Mouse (Mus musculus): ENCODE results near the gene Soga1. TPM values are rescaled to one million over a fixed set of nuclear protein-coding genes. Genes with fewer than 3 reads are reported as not detected.

Gene Soga1
- polyA plus RNA-seq, 1 experiment from 2014 or later: 1.2 TPM

- Histone ChIP-seq H3K36me3 (ENCODE audit: control insufficient read depth, insufficient read depth, low read length) (no peaks in the 10 kb centered on the region), H3K4me3 (ENCODE audit: low read length) (no peak overlapping the region), H3K27ac (ENCODE audit: low read length) (peak overlapping the region; percentile 15; the same call in 1 of the 2 replicates), H3K4me1 (ENCODE audit: control insufficient read depth, insufficient read depth, low read length) (peaks cover 64% of the 10 kb centered on the region), H3K4me2 (ENCODE audit: low read depth, low read length) (0 out of 2 replicates have a peak overlapping the region, but pooled peaks have one; percentile 80), H3K9me3 (ENCODE audit: control insufficient read depth, low read length) (no peaks in the 10 kb centered on the region), H3K27me3 (replicated peaks; ENCODE audit: control insufficient read depth, insufficient read depth, low read length) (no peaks in the 10 kb centered on the region), H3K9ac (ENCODE audit: low read depth, low read length) (peak overlapping the region; percentile 45; the same call in 1 of the 2 replicates)
- 77% methylated on average over 3 of the region's 3 CpGs for WGBS
- no peak for ATAC-seq
These were observed 3.8 kb downstream of the Soga1 start for GRCm38 (mm10) chr2:157075226-157075625.

- Histone ChIP-seq H3K4me2 (ENCODE audit: low read depth, low read length) (no peak overlapping the region), H3K4me1 (ENCODE audit: control insufficient read depth, insufficient read depth, low read length) (peaks cover 66% of the 10 kb centered on the region), H3K9me3 (ENCODE audit: control insufficient read depth, low read length) (no peaks in the 10 kb centered on the region), H3K9ac (ENCODE audit: low read depth, low read length) (0 out of 2 replicates have a peak overlapping the region, but pooled peaks have one; percentile 2), H3K36me3 (ENCODE audit: control insufficient read depth, insufficient read depth, low read length) (no peaks in the 10 kb centered on the region), H3K27me3 (replicated peaks; ENCODE audit: control insufficient read depth, insufficient read depth, low read length) (no peaks in the 10 kb centered on the region), H3K4me3 (ENCODE audit: low read length) (no peak overlapping the region), H3K27ac (ENCODE audit: low read length) (peak overlapping the region; percentile 44; the same call in 1 of the 2 replicates)
- 63% methylated on average over 5 of the region's 5 CpGs for WGBS
- no peak for ATAC-seq
These were observed 4.3 kb downstream of the Soga1 start for GRCm38 (mm10) chr2:157074772-157075171.

GRCm38 (mm10) chr2:157074186-157074724 is 4.8 kb downstream of the Soga1 start:
- 0 out of 2 replicates have a peak overlapping the region, but pooled peaks have one; percentile 2 for H3K9ac ChIP-seq (ENCODE audit: low read depth, low read length)
- no peaks in the 10 kb centered on the region for H3K27me3 ChIP-seq (replicated peaks; ENCODE audit: control insufficient read depth, insufficient read depth, low read length)
- H3K4me1 ChIP-seq (ENCODE audit: control insufficient read depth, insufficient read depth, low read length): peaks cover 69% of the 10 kb centered on the region
- no peak for ATAC-seq
- H3K9me3 ChIP-seq (ENCODE audit: control insufficient read depth, low read length): no peaks in the 10 kb centered on the region
- peak overlapping the region; percentile 44 for H3K27ac ChIP-seq (ENCODE audit: low read length)
- H3K4me2 ChIP-seq (ENCODE audit: low read depth, low read length): no peak overlapping the region
- WGBS: 71% methylated on average over 9 of the region's 9 CpGs
- H3K4me3 ChIP-seq (ENCODE audit: low read length): no peak overlapping the region
- no peaks in the 10 kb centered on the region for H3K36me3 ChIP-seq (ENCODE audit: control insufficient read depth, insufficient read depth, low read length)

- peaks cover 76% of the 10 kb centered on the region for H3K4me1 ChIP-seq (ENCODE audit: control insufficient read depth, insufficient read depth, low read length)
- ATAC-seq: no peak
- H3K27me3 ChIP-seq (replicated peaks; ENCODE audit: control insufficient read depth, insufficient read depth, low read length): no peaks in the 10 kb centered on the region
- H3K4me3 ChIP-seq (ENCODE audit: low read length): no peak overlapping the region
- H3K27ac ChIP-seq (ENCODE audit: low read length): peak overlapping the region; percentile 44
- H3K36me3 ChIP-seq (ENCODE audit: control insufficient read depth, insufficient read depth, low read length): no peaks in the 10 kb centered on the region
- 56% methylated on average over 9 of the region's 9 CpGs for WGBS
- H3K9me3 ChIP-seq (ENCODE audit: control insufficient read depth, low read length): no peaks in the 10 kb centered on the region
- no peak overlapping the region for H3K9ac ChIP-seq (ENCODE audit: low read depth, low read length)
- no peak overlapping the region for H3K4me2 ChIP-seq (ENCODE audit: low read depth, low read length)
These were observed 5.5 kb downstream of the Soga1 start for GRCm38 (mm10) chr2:157073378-157074052.

GRCm38 (mm10) chr2:157072316-157072990 is 6.6 kb downstream of the Soga1 start:
- no peak overlapping the region for H3K4me3 ChIP-seq (ENCODE audit: low read length)
- H3K27me3 ChIP-seq (replicated peaks; ENCODE audit: control insufficient read depth, insufficient read depth, low read length): no peaks in the 10 kb centered on the region
- peaks cover 77% of the 10 kb centered on the region for H3K4me1 ChIP-seq (ENCODE audit: control insufficient read depth, insufficient read depth, low read length)
- no peak overlapping the region for H3K4me2 ChIP-seq (ENCODE audit: low read depth, low read length)
- no peak for ATAC-seq
- H3K36me3 ChIP-seq (ENCODE audit: control insufficient read depth, insufficient read depth, low read length): no peaks in the 10 kb centered on the region
- H3K9ac ChIP-seq (ENCODE audit: low read depth, low read length): no peak overlapping the region
- H3K27ac ChIP-seq (ENCODE audit: low read length): peak overlapping the region; percentile 33; the same call in 1 of the 2 replicates
- no peaks in the 10 kb centered on the region for H3K9me3 ChIP-seq (ENCODE audit: control insufficient read depth, low read length)
- WGBS: 63% methylated on average over 9 of the region's 9 CpGs

GRCm38 (mm10) chr2:157071556-157071955 is 7.5 kb downstream of the Soga1 start:
- no peaks in the 10 kb centered on the region for H3K9me3 ChIP-seq (ENCODE audit: control insufficient read depth, low read length)
- H3K9ac ChIP-seq (ENCODE audit: low read depth, low read length): peak overlapping the region; percentile 38; the same call in 1 of the 2 replicates
- H3K27me3 ChIP-seq (replicated peaks; ENCODE audit: control insufficient read depth, insufficient read depth, low read length): no peaks in the 10 kb centered on the region
- H3K4me2 ChIP-seq (ENCODE audit: low read depth, low read length): peak overlapping the region; percentile 4; the same call in 1 of the 2 replicates
- ATAC-seq: peak; percentile 56
- peak overlapping the region; percentile 76 for H3K27ac ChIP-seq (ENCODE audit: low read length)
- WGBS: 11% methylated on average over 2 of the region's 2 CpGs
- no peaks in the 10 kb centered on the region for H3K36me3 ChIP-seq (ENCODE audit: control insufficient read depth, insufficient read depth, low read length)
- H3K4me3 ChIP-seq (ENCODE audit: low read length): no peak overlapping the region
- peaks cover 83% of the 10 kb centered on the region for H3K4me1 ChIP-seq (ENCODE audit: control insufficient read depth, insufficient read depth, low read length)

GRCm38 (mm10) chr2:157070365-157070764 is 8.7 kb downstream of the Soga1 start:
- H3K9ac ChIP-seq (ENCODE audit: low read depth, low read length): peak overlapping the region; percentile 52
- WGBS: 36% methylated on average over 9 of the region's 9 CpGs
- no peak overlapping the region for H3K4me2 ChIP-seq (ENCODE audit: low read depth, low read length)
- no peaks in the 10 kb centered on the region for H3K27me3 ChIP-seq (replicated peaks; ENCODE audit: control insufficient read depth, insufficient read depth, low read length)
- H3K4me3 ChIP-seq (ENCODE audit: low read length): no peak overlapping the region
- no peaks in the 10 kb centered on the region for H3K9me3 ChIP-seq (ENCODE audit: control insufficient read depth, low read length)
- peaks cover 83% of the 10 kb centered on the region for H3K4me1 ChIP-seq (ENCODE audit: control insufficient read depth, insufficient read depth, low read length)
- H3K27ac ChIP-seq (ENCODE audit: low read length): peak overlapping the region; percentile 89
- peak; percentile 17; the same call in 1 of the 2 replicates for ATAC-seq
- no peaks in the 10 kb centered on the region for H3K36me3 ChIP-seq (ENCODE audit: control insufficient read depth, insufficient read depth, low read length)

- Histone ChIP-seq H3K27ac (ENCODE audit: low read length) (peak overlapping the region; percentile 89), H3K9ac (ENCODE audit: low read depth, low read length) (peak overlapping the region; percentile 50; the same call in 1 of the 2 replicates), H3K36me3 (ENCODE audit: control insufficient read depth, insufficient read depth, low read length) (no peaks in the 10 kb centered on the region), H3K9me3 (ENCODE audit: control insufficient read depth, low read length) (no peaks in the 10 kb centered on the region), H3K4me2 (ENCODE audit: low read depth, low read length) (no peak overlapping the region), H3K4me3 (ENCODE audit: low read length) (no peak overlapping the region), H3K27me3 (replicated peaks; ENCODE audit: control insufficient read depth, insufficient read depth, low read length) (no peaks in the 10 kb centered on the region), H3K4me1 (ENCODE audit: control insufficient read depth, insufficient read depth, low read length) (peaks cover 84% of the 10 kb centered on the region)
- no peak for ATAC-seq
- WGBS: 33% methylated on average over 3 of the region's 3 CpGs
These were observed 9.2 kb downstream of the Soga1 start for GRCm38 (mm10) chr2:157069755-157070315.

- no peak for ATAC-seq
These were observed 9.7 kb downstream of the Soga1 start for GRCm38 (mm10) chr2:157069355-157069735.

More at GRCm38 (mm10) chr2:157069355-157069735, 9.7 kb downstream of the Soga1 start:
- Histone ChIP-seq H3K9ac (ENCODE audit: low read depth, low read length) (peak overlapping the region; percentile 50), H3K4me2 (ENCODE audit: low read depth, low read length) (peak overlapping the region; percentile 13; the same call in 1 of the 2 replicates), H3K36me3 (ENCODE audit: control insufficient read depth, insufficient read depth, low read length) (no peaks in the 10 kb centered on the region), H3K4me1 (ENCODE audit: control insufficient read depth, insufficient read depth, low read length) (peaks cover 85% of the 10 kb centered on the region), H3K27me3 (replicated peaks; ENCODE audit: control insufficient read depth, insufficient read depth, low read length) (no peaks in the 10 kb centered on the region), H3K27ac (ENCODE audit: low read length) (peak overlapping the region; percentile 89), H3K4me3 (ENCODE audit: low read length) (no peak overlapping the region), H3K9me3 (ENCODE audit: control insufficient read depth, low read length) (no peaks in the 10 kb centered on the region)
- 30% methylated on average over 3 of the region's 3 CpGs for WGBS

All from intestine, embryonic 16.5 days (tissue).